Mouse (Mus musculus) R1 (cell line): ENCODE results near the gene Tex261.
"Not testable (repeated sequence)": the region's sequence is repeated elsewhere in the genome, so short reads cannot be mapped to it uniquely, and the experiment has no call there.

ENCODE experiments used
- DNase-seq: peaks from one replicate; pipeline ENCODE4 v3.0.0-alpha.2; 2018; ENCODE audit warnings: low read depth, low spot score

The Tex261 gene

GRCm38 (mm10) chr6:83775638-83776293 lies at the start of gene Tex261:
Tex261 (minus strand) TSS chr6:83775813.
- DNase-seq, result peak; percentile 95

GRCm38 (mm10) chr6:83821856-83822255 lies 46.2 kb upstream of the Tex261 start:
- no peak for DNase-seq

GRCm38 (mm10) chr6:83820727-83821515 lies 45.3 kb upstream of the Tex261 start:
- no peak for DNase-seq

GRCm38 (mm10) chr6:83818996-83819395 lies 43.4 kb upstream of the Tex261 start:
- DNase-seq, result no peak

- DNase-seq, result peak; percentile 46
Observed at GRCm38 (mm10) chr6:83815801-83816200, 40.2 kb upstream of the Tex261 start.

GRCm38 (mm10) chr6:83802846-83803245 lies 27.2 kb upstream of the Tex261 start:
- DNase-seq, result no peak

- DNase-seq, result no peak
Observed at GRCm38 (mm10) chr6:83802033-83802432, 26.4 kb upstream of the Tex261 start.

- no peak for DNase-seq
Observed at GRCm38 (mm10) chr6:83796686-83797085, 21.1 kb upstream of the Tex261 start.

GRCm38 (mm10) chr6:83795492-83795900 lies 19.9 kb upstream of the Tex261 start:
- DNase-seq, result peak; percentile 74

GRCm38 (mm10) chr6:83794760-83795296 lies 19.2 kb upstream of the Tex261 start, which contains the start of gene Nagk:
Nagk (plus strand) TSS chr6:83794982.
- peak; percentile 96 for DNase-seq

- peak; percentile 24 for DNase-seq
Observed at GRCm38 (mm10) chr6:83791251-83791890, 15.8 kb upstream of the Tex261 start.

- not testable (repeated sequence) for DNase-seq
Observed at GRCm38 (mm10) chr6:83790533-83790932, 14.9 kb upstream of the Tex261 start.

GRCm38 (mm10) chr6:83788554-83788953 lies 12.9 kb upstream of the Tex261 start:
- no peak for DNase-seq

- no peak for DNase-seq
Observed at GRCm38 (mm10) chr6:83786426-83786825, 10.8 kb upstream of the Tex261 start.

- DNase-seq, result peak; percentile 69
Observed at GRCm38 (mm10) chr6:83779026-83779425, 3.4 kb upstream of the Tex261 start.

- DNase-seq, result no peak
Observed at GRCm38 (mm10) chr6:83778306-83778705, 2.7 kb upstream of the Tex261 start.

- DNase-seq, result peak; percentile 51
Observed at GRCm38 (mm10) chr6:83774781-83775563, 641 bp downstream of the Tex261 start.

- DNase-seq, result no peak
Observed at GRCm38 (mm10) chr6:83774126-83774525, 1.5 kb downstream of the Tex261 start.

GRCm38 (mm10) chr6:83768485-83768884 lies 7.1 kb downstream of the Tex261 start:
- no peak for DNase-seq

- no peak for DNase-seq
Observed at GRCm38 (mm10) chr6:83766982-83767381, 8.6 kb downstream of the Tex261 start.

GRCm38 (mm10) chr6:83762880-83763431 lies 12.7 kb downstream of the Tex261 start:
- peak; percentile 88 for DNase-seq
